Mouse (Mus musculus) hindbrain, embryonic 10.5 days (tissue): ENCODE measurements at regions not wholly inside any gene's neighbourhood (a gene's known extent, or its start where the extent isn't known, plus 50 kb on each side); places are given as distances from the start of the nearest gene placed in this dataset.
"Not testable (repeated sequence)": the region's sequence is repeated elsewhere in the genome, so short reads cannot be mapped to it uniquely, and the experiment has no call there.

Experiments used
- DNase-seq: peaks from one replicate; pipeline ENCODE4 v3.0.0-alpha.2; 2017; ENCODE audit warnings: low spot score
- H3K27ac ChIP-seq: fragments of 300-500 bp; sonication (generic); 2 replicates; pipeline ENCODE4 v1.5.1; 2016; ENCODE audit warnings: mild to moderate bottlenecking, moderate library complexity
- H3K27me3 ChIP-seq: fragments of 300-500 bp; sonication (generic); 2 replicates; pipeline ENCODE4 v1.6.1; 2016; ENCODE audit warnings: mild to moderate bottlenecking; ENCODE audit not compliant: poor library complexity, insufficient read depth, severe bottlenecking
- H3K36me3 ChIP-seq: fragments of 300-500 bp; sonication (generic); 2 replicates; pipeline ENCODE4 v1.6.1; 2016; ENCODE audit warnings: mild to moderate bottlenecking, moderate library complexity
- H3K4me1 ChIP-seq: fragments of 300-500 bp; sonication (generic); replicated peaks from 2 replicates; pipeline ENCODE4 v1.6.1; 2016; ENCODE audit warnings: mild to moderate bottlenecking
- H3K4me3 ChIP-seq: fragments of 300-500 bp; sonication (generic); 2 replicates; pipeline ENCODE4 v1.5.1; 2016; ENCODE audit warnings: mild to moderate bottlenecking, moderate library complexity
- H3K9me3 ChIP-seq: fragments of 300-500 bp; sonication (generic); 2 replicates; pipeline ENCODE4 v1.6.1; 2016; ENCODE audit warnings: mild to moderate bottlenecking, moderate library complexity
- WGBS: fragments of 180-500 bp; shearing (Covaris S2); methylation state at CpG from one replicate; pipeline ENCODE4 v1.1.7; 2016; 5-methylcytosine and 5-hydroxymethylcytosine counted together

DNA sequence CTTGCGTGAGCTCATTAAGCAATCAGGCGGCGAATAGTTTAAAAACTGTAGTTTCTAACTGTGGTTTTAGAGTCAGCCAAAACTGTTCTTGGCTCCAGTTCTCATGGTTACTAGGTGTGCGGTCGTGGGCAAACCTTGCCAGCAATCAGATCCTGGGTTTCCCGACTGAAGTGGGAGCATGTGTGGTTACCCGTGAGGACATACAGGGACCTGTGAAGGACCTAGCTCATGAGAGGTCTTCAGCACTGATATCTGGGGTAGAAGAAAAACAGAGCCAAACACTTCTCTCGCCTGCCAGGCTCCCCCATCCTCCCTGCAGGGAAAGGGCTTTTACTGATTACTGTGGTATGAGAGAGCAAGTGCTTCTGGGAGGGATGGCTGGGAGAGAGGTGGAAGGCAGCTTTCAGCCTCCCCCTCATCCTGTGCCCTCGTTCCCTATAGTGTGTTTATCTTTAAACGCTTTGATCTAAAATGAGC is 230.1 kb downstream of the Fgf9 start:
- no peak for DNase-seq
- no peaks in the 10 kb centered on the region for H3K4me1 ChIP-seq
- 79% methylated on average over 10 of the region's 10 CpGs for WGBS
- H3K27ac ChIP-seq = no peak overlapping the region
- H3K36me3 ChIP-seq = no peaks in the 10 kb centered on the region
- no peaks in the 10 kb centered on the region for H3K9me3 ChIP-seq
- H3K27me3 ChIP-seq = no peaks in the 10 kb centered on the region
- no peak overlapping the region for H3K4me3 ChIP-seq

DNA sequence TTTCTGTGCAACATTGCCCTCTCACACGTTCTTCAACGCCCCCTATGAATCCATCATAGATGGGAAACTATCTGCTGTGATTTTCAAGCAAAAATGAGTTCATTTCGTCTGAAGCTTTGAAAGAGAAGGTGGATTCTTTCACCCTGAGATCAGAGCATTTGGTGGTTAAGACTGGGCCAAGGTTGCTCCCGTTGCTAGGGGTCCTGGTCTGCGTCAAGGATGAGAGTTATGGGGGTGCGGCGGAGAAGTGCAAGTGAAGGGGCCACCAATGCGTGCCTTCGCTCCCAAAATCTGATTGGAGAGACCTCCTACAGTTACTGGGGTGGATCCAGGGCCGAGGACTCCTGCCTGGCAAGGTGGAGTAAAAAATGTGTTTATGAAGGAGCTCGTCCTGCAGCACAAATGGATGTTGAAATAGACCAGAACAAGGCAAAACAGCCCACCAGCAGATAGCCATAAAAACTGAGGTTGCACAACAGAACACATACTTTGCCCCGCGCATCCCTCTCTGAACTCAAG is 215.7 kb downstream of the Fgf9 start:
- WGBS = 87% methylated on average over 13 of the region's 13 CpGs

DNA sequence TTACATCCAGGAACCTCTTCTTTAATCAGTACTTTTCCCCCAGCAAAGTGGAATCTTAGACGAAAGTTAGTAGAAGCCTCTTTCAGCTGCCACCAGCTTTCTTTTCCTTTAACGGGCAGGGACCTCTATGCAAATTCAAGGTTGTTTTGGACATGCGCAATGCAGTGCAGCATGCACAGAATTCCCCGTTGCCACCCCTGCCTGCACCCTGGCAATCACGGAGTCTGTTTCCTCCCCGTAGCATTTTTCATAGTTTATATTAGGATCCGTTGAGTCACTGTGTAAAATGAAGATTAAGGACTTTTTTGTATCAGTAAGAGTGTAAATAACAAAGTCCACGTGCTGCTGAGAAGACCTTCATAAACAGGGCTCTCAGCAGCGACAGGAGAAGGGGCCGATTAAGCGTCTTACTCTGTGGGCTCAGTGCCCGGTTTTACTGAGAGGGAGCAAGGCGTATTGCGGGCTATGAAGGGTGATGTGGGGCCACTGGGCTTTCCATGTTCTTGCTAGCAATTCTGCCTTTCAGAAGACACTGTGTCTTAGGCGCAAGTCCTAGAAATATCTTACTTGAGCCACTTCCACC is 212.5 kb downstream of the Fgf9 start:
- H3K9me3 ChIP-seq = no peaks in the 10 kb centered on the region
- DNase-seq = no peak
- H3K36me3 ChIP-seq = no peaks in the 10 kb centered on the region
- 85% methylated on average over 15 of the region's 15 CpGs for WGBS
- H3K4me3 ChIP-seq = no peak overlapping the region
- H3K27ac ChIP-seq = no peak overlapping the region
- H3K27me3 ChIP-seq = no peaks in the 10 kb centered on the region
- no peaks in the 10 kb centered on the region for H3K4me1 ChIP-seq

More for the DNA sequence above, 215.7 kb downstream of the Fgf9 start:
- Histone ChIP-seq H3K4me3 (no peak overlapping the region), H3K4me1 (no peaks in the 10 kb centered on the region), H3K36me3 (no peaks in the 10 kb centered on the region), H3K27me3 (no peaks in the 10 kb centered on the region), H3K27ac (no peak overlapping the region), H3K9me3 (no peaks in the 10 kb centered on the region)
- no peak for DNase-seq

DNA sequence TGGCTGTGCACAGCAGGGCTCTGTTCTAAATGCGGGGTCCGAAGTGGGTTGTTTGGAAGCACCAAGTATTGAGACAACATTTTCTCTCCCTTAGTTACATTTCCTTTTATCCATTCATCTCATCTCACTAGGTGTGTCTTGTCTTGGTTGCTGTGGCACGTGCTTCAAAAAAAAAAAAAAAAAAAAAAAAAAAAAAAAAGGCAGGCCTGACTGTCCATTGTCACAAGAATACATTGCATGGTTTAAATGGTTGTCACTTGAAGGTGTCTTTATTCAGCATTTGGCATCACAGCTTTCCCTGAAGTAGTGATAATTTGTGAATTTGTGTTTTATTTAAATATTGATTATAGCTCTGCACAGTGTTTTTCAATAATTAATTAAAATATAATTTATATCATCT is 211.9 kb downstream of the Fgf9 start:
- no peak for DNase-seq
- 75% methylated on average over 3 of the region's 3 CpGs for WGBS
- Histone ChIP-seq H3K4me1 (no peaks in the 10 kb centered on the region), H3K9me3 (no peaks in the 10 kb centered on the region), H3K27ac (no peak overlapping the region), H3K36me3 (no peaks in the 10 kb centered on the region), H3K4me3 (no peak overlapping the region), H3K27me3 (no peaks in the 10 kb centered on the region)

DNA sequence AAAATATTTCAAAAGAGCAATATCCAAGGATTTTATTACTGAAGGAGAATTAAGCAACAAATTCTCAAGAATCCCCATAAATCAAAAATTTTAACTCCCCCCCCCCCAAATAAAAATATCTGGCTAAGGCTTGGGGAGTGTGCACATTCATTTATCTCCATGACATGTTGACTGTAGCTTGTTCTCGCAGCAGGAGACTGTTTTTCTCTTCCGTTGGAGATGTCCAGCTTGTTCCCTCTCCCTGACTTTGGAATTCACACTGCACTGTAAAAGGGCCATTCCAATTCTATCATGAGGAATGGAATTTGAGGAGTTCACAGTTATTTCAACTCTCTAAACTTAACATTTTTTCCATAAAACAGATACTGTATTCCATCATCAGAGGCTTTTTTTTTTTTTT is 204.1 kb downstream of the Fgf9 start:
- not testable (repeated sequence) for H3K27me3 ChIP-seq, H3K27ac ChIP-seq, H3K9me3 ChIP-seq, DNase-seq, H3K4me1 ChIP-seq, H3K36me3 ChIP-seq, H3K4me3 ChIP-seq
- 82% methylated on average over 2 of the region's 2 CpGs for WGBS

DNA sequence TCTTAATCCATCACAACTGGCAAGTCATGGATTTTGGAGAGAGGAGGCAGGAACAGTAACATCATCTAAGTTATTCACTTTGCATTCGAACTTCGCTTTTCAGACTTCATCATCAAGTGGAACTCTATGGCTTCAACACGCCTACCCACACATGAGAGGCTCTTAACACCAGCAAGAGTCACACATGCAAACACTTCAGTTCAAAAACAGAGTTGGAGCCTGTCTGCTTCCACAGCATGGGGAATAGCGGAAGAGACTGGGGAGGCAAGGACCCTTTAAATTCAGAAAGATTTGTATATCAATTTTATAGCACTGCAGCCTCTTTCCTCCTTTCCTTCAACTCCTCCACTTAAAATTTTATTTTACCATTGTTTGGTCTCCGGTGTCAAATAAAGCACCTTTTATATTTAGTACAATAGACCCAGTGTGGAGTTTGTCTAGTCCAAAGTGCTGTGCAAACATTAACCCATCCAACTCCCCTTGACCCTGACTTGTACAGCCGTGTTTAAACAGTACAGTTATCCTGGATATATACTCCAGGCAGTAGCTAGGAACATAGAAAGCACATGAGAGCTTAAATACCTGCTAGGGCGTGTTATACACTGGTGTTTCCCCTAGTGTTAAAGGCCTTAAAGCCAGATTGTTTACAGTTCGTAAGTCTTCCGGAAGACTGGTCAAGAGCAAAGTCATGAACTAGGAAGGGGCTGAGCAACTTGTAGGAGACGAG is 203.5 kb downstream of the Fgf9 start:
- H3K36me3 ChIP-seq = no peaks in the 10 kb centered on the region

DNA sequence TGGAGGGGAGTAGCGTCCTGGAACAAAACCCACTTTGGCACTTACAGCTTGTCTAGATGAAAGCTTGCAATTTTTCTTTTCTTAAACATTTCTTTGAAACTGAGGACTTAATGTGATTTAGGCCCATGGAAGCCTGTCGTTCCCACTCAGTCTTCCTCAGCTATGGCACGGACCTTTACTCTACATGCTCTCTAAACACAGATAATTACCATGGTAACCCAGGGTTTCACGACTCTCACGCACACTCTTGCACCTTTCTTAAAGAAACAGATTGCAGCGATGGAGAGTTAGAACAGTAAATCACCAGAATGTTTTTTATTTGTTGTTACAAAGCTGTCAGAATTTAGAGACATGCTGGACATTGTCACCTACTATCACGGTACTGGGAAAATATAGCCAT is 195.0 kb downstream of the Fgf9 start:
- Histone ChIP-seq H3K9me3 (no peaks in the 10 kb centered on the region), H3K36me3 (no peaks in the 10 kb centered on the region), H3K27ac (no peak overlapping the region), H3K27me3 (no peaks in the 10 kb centered on the region), H3K4me3 (no peak overlapping the region), H3K4me1 (no peaks in the 10 kb centered on the region)
- WGBS = 70% methylated on average over 7 of the region's 7 CpGs
- no peak for DNase-seq

More for the DNA sequence above, 203.5 kb downstream of the Fgf9 start:
- no peak overlapping the region for H3K4me3 ChIP-seq
- H3K27ac ChIP-seq = no peak overlapping the region
- no peak for DNase-seq
- 84% methylated on average over 10 of the region's 10 CpGs for WGBS
- H3K9me3 ChIP-seq = no peaks in the 10 kb centered on the region
- H3K27me3 ChIP-seq = no peaks in the 10 kb centered on the region
- no peaks in the 10 kb centered on the region for H3K4me1 ChIP-seq

DNA sequence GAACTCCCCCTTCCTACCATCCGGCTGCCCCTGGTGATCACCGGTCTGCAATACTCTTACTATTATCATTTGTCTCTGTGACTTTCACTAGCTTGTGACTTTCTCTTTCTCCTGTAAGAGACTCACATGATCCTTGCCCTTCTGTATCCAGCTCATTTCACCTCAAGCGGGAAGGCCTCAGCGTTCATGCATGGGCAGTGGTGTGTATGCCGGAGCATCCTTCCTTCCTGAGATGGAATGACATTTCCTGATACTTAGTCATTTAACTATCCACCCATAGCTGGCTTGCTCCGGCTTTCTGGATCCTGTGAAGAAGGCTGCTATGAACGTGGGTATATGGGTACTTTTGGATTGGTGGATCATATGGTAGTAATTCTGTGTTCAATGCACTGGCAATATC is 194.1 kb downstream of the Fgf9 start:
- Histone ChIP-seq H3K27ac (no peak overlapping the region), H3K36me3 (no peaks in the 10 kb centered on the region), H3K27me3 (no peaks in the 10 kb centered on the region), H3K9me3 (no peaks in the 10 kb centered on the region), H3K4me3 (no peak overlapping the region), H3K4me1 (no peaks in the 10 kb centered on the region)
- no peak for DNase-seq
- WGBS = 77% methylated on average over 7 of the region's 7 CpGs

DNA sequence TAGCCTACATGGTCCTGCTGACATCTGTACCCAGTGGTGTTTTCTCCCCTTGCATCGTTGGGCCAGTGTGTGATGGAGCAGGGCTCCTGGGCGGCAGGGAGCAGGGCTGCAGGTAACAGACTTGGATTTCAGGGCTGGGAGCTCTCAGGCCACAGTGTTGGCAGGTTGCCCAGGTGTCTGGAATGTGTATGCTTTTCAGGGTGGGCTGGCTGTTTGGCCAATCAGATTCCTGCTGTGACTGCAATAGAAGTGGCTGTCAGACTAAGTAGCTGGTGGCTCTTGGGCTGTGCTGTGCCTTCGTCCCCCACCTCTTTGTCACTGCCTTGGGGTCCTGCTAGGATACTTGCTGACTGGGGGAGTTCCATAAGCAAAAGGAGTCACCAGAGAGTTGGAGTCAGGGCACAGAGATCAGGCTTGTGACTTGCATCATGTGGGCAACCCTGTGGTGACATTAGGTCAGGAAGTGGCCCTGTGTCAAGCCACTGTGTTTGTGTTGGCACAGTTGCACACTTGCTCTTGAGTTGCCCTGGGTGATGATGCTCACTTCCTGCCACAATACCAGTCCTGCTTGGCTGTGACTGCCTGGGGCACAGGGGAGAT is 183.1 kb downstream of the Fgf9 start:
- Histone ChIP-seq H3K9me3 (no peaks in the 10 kb centered on the region), H3K4me1 (0 out of 2 replicates have a peak, but pooled peaks cover 7% of the 10 kb centered on the region), H3K4me3 (no peak overlapping the region), H3K27me3 (no peaks in the 10 kb centered on the region), H3K36me3 (no peaks in the 10 kb centered on the region), H3K27ac (no peak overlapping the region)
- DNase-seq = no peak
- WGBS = 71% methylated on average over 3 of the region's 3 CpGs

DNA sequence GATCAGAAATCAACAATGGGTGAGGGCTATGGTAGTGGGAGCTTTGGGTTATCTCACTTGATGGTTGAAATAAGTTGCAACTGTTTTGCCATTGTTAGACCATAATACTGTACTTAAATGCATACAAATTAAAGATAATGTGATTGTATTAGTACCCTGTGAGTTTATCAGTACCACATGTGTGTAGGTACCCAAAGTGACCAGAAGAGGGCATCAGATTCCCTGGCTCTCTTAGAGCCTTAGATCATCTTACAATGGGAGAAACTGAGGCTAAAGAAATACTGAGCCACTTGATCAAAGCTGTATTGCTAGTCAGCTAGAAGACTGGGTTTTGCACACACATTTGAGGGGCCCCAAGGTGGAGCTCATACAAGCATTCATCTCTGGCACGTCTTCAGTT is 155.5 kb downstream of the Fgf9 start:
- Histone ChIP-seq H3K27me3 (no peaks in the 10 kb centered on the region), H3K27ac (no peak overlapping the region), H3K36me3 (no peaks in the 10 kb centered on the region), H3K4me1 (no peaks in the 10 kb centered on the region), H3K9me3 (no peaks in the 10 kb centered on the region), H3K4me3 (no peak overlapping the region)
- whole genome bisulfite sequencing = 92% methylated on average over 1 of the region's 1 CpGs
- no peak for DNase-seq

DNA sequence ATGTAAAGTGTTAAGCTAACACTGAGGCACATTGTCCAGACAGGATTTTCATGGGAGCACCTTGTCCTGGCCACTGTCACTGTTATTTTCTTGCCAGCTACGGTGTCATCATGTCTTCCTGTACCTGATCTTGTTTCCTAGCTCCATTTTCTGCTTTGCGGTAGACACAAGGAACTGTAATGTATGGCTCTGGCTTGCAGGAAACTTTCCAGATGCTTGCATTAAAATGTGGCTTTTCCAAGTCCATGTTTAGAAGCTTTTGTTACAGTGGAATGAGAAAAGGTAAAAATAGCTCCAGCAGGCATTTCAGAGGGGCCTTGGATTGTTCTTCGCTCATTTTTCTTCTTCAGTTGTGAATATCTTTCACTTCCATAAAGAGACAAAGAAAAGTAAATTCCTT is 154.1 kb downstream of the Fgf9 start:
- Histone ChIP-seq H3K27ac (no peak overlapping the region), H3K9me3 (no peaks in the 10 kb centered on the region), H3K36me3 (no peaks in the 10 kb centered on the region), H3K4me3 (no peak overlapping the region), H3K4me1 (no peaks in the 10 kb centered on the region), H3K27me3 (no peaks in the 10 kb centered on the region)
- no peak for DNase-seq
- WGBS = 95% methylated on average over 3 of the region's 3 CpGs

DNA sequence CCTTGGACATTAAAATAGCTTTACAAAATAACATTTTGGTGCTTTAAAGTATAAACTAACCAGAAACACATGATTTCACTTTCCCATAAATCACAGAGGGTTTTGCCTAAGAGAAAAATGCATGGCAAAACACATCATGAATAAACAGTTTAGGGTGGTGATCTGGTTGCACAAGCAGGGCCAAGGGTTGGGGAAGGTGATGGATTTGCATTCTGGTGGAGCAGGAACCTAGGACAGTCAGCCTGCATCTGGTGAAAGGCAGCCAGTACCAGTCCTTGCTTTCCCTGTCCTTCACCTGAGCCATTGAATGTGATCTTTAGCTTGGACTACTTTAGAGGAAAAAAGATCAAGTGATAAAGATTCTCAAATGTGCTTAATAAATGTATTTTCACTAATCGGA is 138.1 kb downstream of the Fgf9 start:
- Histone ChIP-seq H3K9me3 (no peaks in the 10 kb centered on the region), H3K27me3 (peaks cover 50% of the 10 kb centered on the region), H3K4me1 (peaks cover 3% of the 10 kb centered on the region), H3K27ac (no peak overlapping the region), H3K36me3 (no peaks in the 10 kb centered on the region), H3K4me3 (no peak overlapping the region)
- WGBS = 95% methylated on average over 1 of the region's 1 CpGs
- no peak for DNase-seq

DNA sequence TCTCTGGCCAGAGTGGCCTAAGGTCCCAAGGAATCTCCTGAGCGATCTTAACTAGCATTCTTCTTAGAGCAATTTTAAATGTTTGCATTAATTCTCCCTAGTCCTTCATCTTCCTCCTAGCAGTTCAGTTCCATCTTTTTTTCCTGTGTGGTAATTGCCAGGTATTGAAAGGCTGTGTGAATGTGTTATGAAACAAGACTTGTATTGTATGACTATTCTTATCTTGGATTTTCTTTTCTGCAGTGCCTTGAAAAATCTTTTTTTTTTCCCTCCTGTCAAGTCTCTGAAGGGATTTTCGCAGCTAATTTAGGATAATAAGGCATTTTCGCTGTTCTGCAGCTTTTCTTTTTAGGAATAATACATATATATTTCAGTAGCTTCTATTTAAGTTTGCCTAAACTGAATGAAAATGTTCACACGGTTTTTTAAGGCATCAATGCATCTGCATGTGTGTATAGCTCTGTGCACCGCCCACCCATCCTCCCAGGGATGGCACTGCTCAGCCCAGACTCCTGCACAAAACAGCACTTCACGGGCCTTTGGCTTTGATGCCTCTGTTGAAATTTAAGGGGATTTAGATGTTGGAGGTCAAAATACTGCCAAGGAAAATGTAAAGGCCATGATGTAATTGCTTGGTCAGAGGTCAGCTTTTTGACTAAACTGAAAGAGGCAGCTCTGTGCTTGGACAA is 132.4 kb downstream of the Fgf9 start:
- peak; percentile 27 for DNase-seq
- Histone ChIP-seq H3K27ac (no peak overlapping the region), H3K36me3 (no peaks in the 10 kb centered on the region), H3K4me3 (no peak overlapping the region), H3K27me3 (peaks cover 81% of the 10 kb centered on the region), H3K9me3 (no peaks in the 10 kb centered on the region), H3K4me1 (peaks cover 16% of the 10 kb centered on the region)
- WGBS = 44% methylated on average over 6 of the region's 6 CpGs
